Mouse (Mus musculus) thymus, postnatal 0 days (tissue): ENCODE measurements around the gene Slc16a13. TPM values are rescaled to one million over a fixed set of nuclear protein-coding genes. Genes with fewer than 3 reads are reported as not detected.
"Not testable (repeated sequence)": the region's sequence is repeated elsewhere in the genome, so short reads cannot be mapped to it uniquely, and the experiment has no call there.

Source experiments
- DNase-seq: peaks from one replicate; pipeline ENCODE4 v3.0.0-alpha.2; 2015; ENCODE audit warnings: low spot score
- microRNA counts: library from miRNA; unstranded; fragments of <30 nt; microRNA quantifications from one replicate; lab custom pipeline; 2015
- microRNA-seq: library from miRNA; unstranded; fragments of <30 nt; microRNA quantifications from one replicate; pipeline ENCODE4, GENCODE M21; 2016; ENCODE audit warnings: borderline number of aligned reads
- polyA plus RNA-seq: library from polyadenylated mRNA; unstranded; fragments of >200 nt; fragmentation: Nextera tagmentation; extraction: Ambion mirVana; gene quantifications from 2 replicates; pipeline ENCODE4 v1.2.1, GENCODE M21; 2015

Slc16a13 gene
- polyA plus RNA-seq, 1 experiment from 2014 or later = 2.3 TPM

DNA sequence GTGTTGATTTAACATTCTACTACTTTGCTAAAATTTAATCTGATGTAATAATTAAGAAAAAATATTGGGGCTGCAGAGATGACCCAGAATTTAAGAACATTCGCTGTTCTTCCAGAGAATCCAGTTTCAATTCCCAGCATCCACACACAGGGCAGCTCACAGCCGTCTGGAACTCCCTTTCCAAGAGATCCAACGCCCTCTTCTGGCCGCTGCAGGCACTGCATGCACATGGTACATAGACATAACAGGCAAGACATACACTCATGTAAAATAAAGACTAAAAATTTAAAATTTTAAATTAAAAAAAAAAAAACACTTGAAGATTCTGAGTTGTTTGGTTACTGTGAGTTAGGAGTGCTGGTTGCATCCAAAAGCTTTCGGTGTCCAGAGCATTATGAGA is 48.6 kb downstream of the Slc16a13 start:
- DNase-seq = no peak

- DNase-seq = peak; percentile 63
Observed at GRCm38 (mm10) chr11:70171847-70172246, 49.0 kb downstream of the Slc16a13 start.

DNA sequence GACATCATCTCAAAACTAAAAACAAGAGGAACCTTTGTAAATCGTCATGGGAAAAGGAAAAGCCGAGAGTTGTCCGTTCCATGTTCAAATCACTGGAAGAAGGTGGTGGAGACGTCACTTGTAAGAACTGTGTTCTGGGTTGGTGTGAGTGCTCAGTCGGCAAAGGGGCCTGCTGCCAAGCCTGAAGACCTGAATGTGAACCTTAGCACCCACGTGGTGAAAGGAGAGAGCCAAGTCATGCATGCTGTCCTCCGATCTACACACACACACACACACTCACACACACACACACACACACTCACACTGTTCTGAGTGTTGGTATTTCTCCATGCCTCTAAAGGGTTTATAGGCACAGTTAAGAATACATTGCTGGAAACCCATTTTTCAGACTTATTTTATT is 49.7 kb downstream of the Slc16a13 start:
- DNase-seq = no peak

- DNase-seq = no peak
Observed at GRCm38 (mm10) chr11:70170291-70170690, 50.6 kb downstream of the Slc16a13 start.

DNA sequence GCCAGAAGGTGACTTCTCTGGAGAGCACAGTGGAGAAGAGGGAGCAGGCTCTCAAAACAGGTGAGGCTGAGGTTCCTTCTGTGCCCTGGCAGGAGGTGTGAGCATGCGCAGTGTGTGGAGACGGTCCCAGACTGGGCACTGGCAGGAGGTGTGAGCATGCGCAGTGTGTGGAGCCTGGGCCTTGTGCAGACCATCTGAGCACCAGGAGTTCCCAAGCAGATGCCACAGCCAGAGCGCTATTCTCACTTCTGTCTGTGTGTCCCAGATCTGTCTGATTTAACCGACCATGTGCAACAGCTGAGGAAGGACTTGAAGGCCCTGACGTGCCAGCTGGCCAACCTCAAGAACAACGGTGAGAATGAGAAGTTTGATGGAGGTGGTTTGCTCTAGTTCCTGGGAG is 51.4 kb downstream of the Slc16a13 start:
- not testable (repeated sequence) for DNase-seq

DNA sequence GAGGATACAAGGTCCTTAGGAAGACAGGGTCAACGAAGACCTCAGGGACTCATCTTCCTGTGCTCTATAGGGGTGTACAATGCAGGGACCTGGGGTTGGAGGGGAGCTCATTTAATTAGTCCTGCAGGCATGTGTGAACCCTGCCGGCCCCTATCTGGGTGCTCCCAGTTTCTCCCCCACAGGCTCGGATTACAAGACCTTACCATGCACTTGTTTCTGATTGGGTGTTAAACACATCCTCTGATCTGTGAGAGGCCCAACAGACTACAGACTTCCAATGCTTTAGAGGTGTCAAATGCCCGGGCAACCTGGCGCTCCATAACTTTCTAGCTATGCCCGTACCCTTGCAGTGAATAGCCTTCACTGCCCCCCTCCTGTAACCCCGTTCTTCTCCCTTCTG is 52.7 kb downstream of the Slc16a13 start:
- no peak for DNase-seq

MicroRNAs within 50 kb of the gene (microRNA counts, 519-probe panel; counts per million panel counts)
- 473 counts per million, percentile 71 among the panel's probes with 10 or more counts for microRNA mmu-miR-195 (lab: Ali Mortazavi, UCI)
- 473 counts per million, percentile 71 among the panel's probes with 10 or more counts for microRNA mmu-miR-497 (lab: Ali Mortazavi, UCI)

Small RNA genes lying within 50 kb of the gene (microRNA-seq; reads per million reads assigned to microRNA genes)
- gene Mir195a (417 reads per million, percentile 61 among the genes with 10 or more reads in this experiment), gene Mir497 (not detected), gene Mir497b (not detected)

Other genes starting within 250 kb of the Slc16a13 start
- 24.1 and 25.6 TPM in 2 replicates for gene Ctdnep1, start 239.9 kb downstream of the Slc16a13 start, polyA plus RNA-seq
- 92.6 and 98.6 TPM in 2 replicates for gene Elp5, start 238.5 kb downstream of the Slc16a13 start, polyA plus RNA-seq
- 400 and 425 TPM in 2 replicates for gene Gabarap, start 229.9 kb downstream of the Slc16a13 start, polyA plus RNA-seq
- gene Phf23, start 225.3 kb downstream of the Slc16a13 start, polyA plus RNA-seq = 52.2 and 61.3 TPM in 2 replicates
- 20.6 and 21.0 TPM in 2 replicates for gene Dvl2, start 220.5 kb downstream of the Slc16a13 start, polyA plus RNA-seq
- gene Acadvl, start 205.7 kb downstream of the Slc16a13 start, polyA plus RNA-seq = 105 and 107 TPM in 2 replicates
- gene Dlg4, start 204.1 kb downstream of the Slc16a13 start, polyA plus RNA-seq = 3.8 and 6.6 TPM in 2 replicates
- 0.31 and 0.49 TPM in 2 replicates for gene Asgr1, start 167.0 kb downstream of the Slc16a13 start, polyA plus RNA-seq
- 0.26 and 0.42 TPM in 2 replicates for gene Asgr2, start 128.4 kb downstream of the Slc16a13 start, polyA plus RNA-seq
- 5.3 and 6.0 TPM in 2 replicates for gene Mgl2, start 90.7 kb downstream of the Slc16a13 start, polyA plus RNA-seq
- gene Clec10a, start 64.9 kb downstream of the Slc16a13 start, polyA plus RNA-seq = 3.6 and 3.7 TPM in 2 replicates
- 1.2 and 1.9 TPM in 2 replicates for gene Slc16a11, start 8.3 kb downstream of the Slc16a13 start, polyA plus RNA-seq
- gene Bcl6b, start 8.7 kb upstream of the Slc16a13 start, polyA plus RNA-seq = 1.9 and 2.2 TPM in 2 replicates
- 174 and 191 TPM in 2 replicates for gene 0610010K14Rik, start 16.9 kb upstream of the Slc16a13 start, polyA plus RNA-seq
- gene Gm21988, start 18.8 kb upstream of the Slc16a13 start, polyA plus RNA-seq = 13.0 and 13.9 TPM in 2 replicates
- 355 and 365 TPM in 2 replicates for gene Rnasek, start 18.8 kb upstream of the Slc16a13 start, polyA plus RNA-seq
- gene Alox12, start 34.3 kb upstream of the Slc16a13 start, polyA plus RNA-seq = 0.54 and 0.61 TPM in 2 replicates
- gene Alox12e, start 101.6 kb upstream of the Slc16a13 start, polyA plus RNA-seq = 30.8 and 37.8 TPM in 2 replicates
- gene Alox15, start 131.0 kb upstream of the Slc16a13 start, polyA plus RNA-seq = 5.2 and 5.9 TPM in 2 replicates
- 17.0 and 18.4 TPM in 2 replicates for gene Pelp1, start 189.0 kb upstream of the Slc16a13 start, polyA plus RNA-seq
- gene Arrb2, start 211.6 kb upstream of the Slc16a13 start, polyA plus RNA-seq = 38.8 and 38.9 TPM in 2 replicates
- 47.5 and 47.6 TPM in 2 replicates for gene Med11, start 230.9 kb upstream of the Slc16a13 start, polyA plus RNA-seq
- gene Zmynd15, start 238.4 kb upstream of the Slc16a13 start, polyA plus RNA-seq = 4.8 and 5.1 TPM in 2 replicates
- 34.2 and 35.1 TPM in 2 replicates for gene Cxcl16, start 238.9 kb upstream of the Slc16a13 start, polyA plus RNA-seq